Mouse (Mus musculus): ENCODE results near the gene Tulp1.
A peak's percentile ranks its signal among the peaks of the same experiment; 100 is the strongest.
"Not testable (repeated sequence)": the region's sequence is repeated elsewhere in the genome, so short reads cannot be mapped to it uniquely, and the experiment has no call there.

Gene Tulp1

GRCm38 (mm10) chr17:28335267-28335666 is 29.8 kb downstream of the Tulp1 start:
- DNase-seq = no peak

- no peak for DNase-seq
Measured at GRCm38 (mm10) chr17:28332915-28333546, 32.0 kb downstream of the Tulp1 start.

- no peak for DNase-seq
Measured at GRCm38 (mm10) chr17:28332113-28332914, 32.7 kb downstream of the Tulp1 start.

- no peak for DNase-seq
Measured at GRCm38 (mm10) chr17:28331241-28332112, 33.5 kb downstream of the Tulp1 start.

- not testable (repeated sequence) for DNase-seq
Measured at GRCm38 (mm10) chr17:28330590-28330989, 34.4 kb downstream of the Tulp1 start.

GRCm38 (mm10) chr17:28330232-28330546 is 34.8 kb downstream of the Tulp1 start:
- DNase-seq = no peak

- DNase-seq = no peak
Measured at GRCm38 (mm10) chr17:28329503-28330231, 35.4 kb downstream of the Tulp1 start.

- no peak for DNase-seq
Measured at GRCm38 (mm10) chr17:28328946-28329345, 36.1 kb downstream of the Tulp1 start.

- DNase-seq = peak; percentile 99
Measured at GRCm38 (mm10) chr17:28328366-28328928, 36.6 kb downstream of the Tulp1 start, which contains the start of gene Rpl10a. Rpl10a (plus strand) TSS chr17:28328471.

- no peak for DNase-seq
Measured at GRCm38 (mm10) chr17:28327673-28328325, 37.2 kb downstream of the Tulp1 start.

GRCm38 (mm10) chr17:28326951-28327350 is 38.1 kb downstream of the Tulp1 start:
- DNase-seq = no peak

- DNase-seq = no peak
Measured at GRCm38 (mm10) chr17:28325751-28326150, 39.3 kb downstream of the Tulp1 start.

- DNase-seq = not testable (repeated sequence)
Measured at GRCm38 (mm10) chr17:28324416-28324815, 40.6 kb downstream of the Tulp1 start.

GRCm38 (mm10) chr17:28323786-28324185 is 41.2 kb downstream of the Tulp1 start:
- DNase-seq = no peak

GRCm38 (mm10) chr17:28321700-28322099 is 43.3 kb downstream of the Tulp1 start:
- DNase-seq = no peak

GRCm38 (mm10) chr17:28317725-28318124 is 47.3 kb downstream of the Tulp1 start:
- no peak for DNase-seq

- no peak for DNase-seq
Measured at GRCm38 (mm10) chr17:28317091-28317490, 47.9 kb downstream of the Tulp1 start.

GRCm38 (mm10) chr17:28316476-28316875 is 48.5 kb downstream of the Tulp1 start:
- DNase-seq = no peak

- no peak for DNase-seq
Measured at GRCm38 (mm10) chr17:28315611-28316160, 49.3 kb downstream of the Tulp1 start.

GRCm38 (mm10) chr17:28313880-28314225 is 51.2 kb downstream of the Tulp1 start:
- DNase-seq = no peak

- DNase-seq = peak; percentile 97
Measured at GRCm38 (mm10) chr17:28313212-28313879, 51.7 kb downstream of the Tulp1 start, which contains the start of gene Fance. Fance (plus strand) TSS chr17:28313519.

Data from thymus, postnatal 14 days (tissue).